Mouse (Mus musculus): Measurements from ENCODE around the gene Gm47189. TPM values are rescaled to one million over a fixed set of nuclear protein-coding genes. Genes with fewer than 3 reads are reported as not detected.
"Not testable (repeated sequence)": the region's sequence is repeated elsewhere in the genome, so short reads cannot be mapped to it uniquely, and the experiment has no call there.

Gene Gm47189
- not detected in 2 replicates for total RNA-seq (2017)

GRCm38 (mm10) chr14:41772341-41772740, at the start of gene Gm47189:
TSS of gene Gm47189 (minus strand) at chr14:41772441.
- ATAC-seq (replicated peaks in 1 of 2; ENCODE audit: insufficient read depth in 1 of 2, low FRiP score in 2 of 2, low TSS enrichment in 1 of 2, low read depth in 1 of 2, poor library complexity in 2 of 2, severe bottlenecking in 2 of 2): not testable (repeated sequence)

- ATAC-seq (replicated peaks in 1 of 2; ENCODE audit: insufficient read depth in 1 of 2, low FRiP score in 2 of 2, low TSS enrichment in 1 of 2, low read depth in 1 of 2, poor library complexity in 2 of 2, severe bottlenecking in 2 of 2): not testable (repeated sequence)
Measured at GRCm38 (mm10) chr14:41755931-41756330, 16.3 kb downstream of the Gm47189 start.

- ATAC-seq (replicated peaks in 1 of 2; ENCODE audit: insufficient read depth in 1 of 2, low FRiP score in 2 of 2, low TSS enrichment in 1 of 2, low read depth in 1 of 2, poor library complexity in 2 of 2, severe bottlenecking in 2 of 2): not testable (repeated sequence)
Measured at GRCm38 (mm10) chr14:41750514-41750913, 21.7 kb downstream of the Gm47189 start, which contains the start of gene Gm7929. TSS of gene Gm7929 (minus strand) at chr14:41750614.

GRCm38 (mm10) chr14:41723437-41723836, 48.8 kb downstream of the Gm47189 start:
- not testable (repeated sequence) for ATAC-seq (replicated peaks in 1 of 2; ENCODE audit: insufficient read depth in 1 of 2, low FRiP score in 2 of 2, low TSS enrichment in 1 of 2, low read depth in 1 of 2, poor library complexity in 2 of 2, severe bottlenecking in 2 of 2)

- not testable (repeated sequence) for ATAC-seq (replicated peaks in 1 of 2; ENCODE audit: insufficient read depth in 1 of 2, low FRiP score in 2 of 2, low TSS enrichment in 1 of 2, low read depth in 1 of 2, poor library complexity in 2 of 2, severe bottlenecking in 2 of 2)
Measured at GRCm38 (mm10) chr14:41717180-41717579, 55.1 kb downstream of the Gm47189 start.

Other genes with a start within 250 kb of the Gm47189 start
- gene Gm7970, start 216.9 kb downstream of the Gm47189 start, total RNA-seq (2017): not detected in 2 replicates
- gene 1700049E17Rik2, start 199.2 kb downstream of the Gm47189 start, total RNA-seq (2017): not detected in 2 replicates
- not detected in 2 replicates for gene Gm3072, start 147.8 kb downstream of the Gm47189 start, total RNA-seq (2017)
- gene Gm3676, start 126.0 kb downstream of the Gm47189 start, total RNA-seq (2017): not detected in 2 replicates
- gene Gm8068, start 70.6 kb downstream of the Gm47189 start, total RNA-seq (2017): not detected in 2 replicates
- not detected in 2 replicates for gene Gm7929, start 21.8 kb downstream of the Gm47189 start, total RNA-seq (2017)
- not detected in 2 replicates for gene Gm7980, start 134.8 kb upstream of the Gm47189 start, total RNA-seq (2017)
- not detected in 2 replicates for gene 1700049E17Rik1, start 152.5 kb upstream of the Gm47189 start, total RNA-seq (2017)
- gene 1700024B05Rik, start 171.6 kb upstream of the Gm47189 start, total RNA-seq (2017): not detected in 2 replicates
- gene Gm6401, start 195.5 kb upstream of the Gm47189 start, total RNA-seq (2017): not detected in 2 replicates
- not detected in 2 replicates for gene Gm3543, start 210.9 kb upstream of the Gm47189 start, total RNA-seq (2017)

All from hematopoietic stem cell, adult 5-6 weeks (primary cell).